Mouse (Mus musculus): ENCODE data around the gene Prnd. TPM values are rescaled to one million over a fixed set of nuclear protein-coding genes. Genes with fewer than 3 reads are reported as not detected.

Prnd gene
- total and polyA plus RNA-seq, 3 experiments, result 0.76 to 11.4 (median 5.6) TPM

- dilution Hi-C loops (cut with MboI; ENCODE audit: extremely low pct_ligation_motif_present, extremely low pct_unique_long_range_greater_than_20kb, low sequenced_read_pairs), result no loop called here
- Histone ChIP-seq H3K9me3 (replicated peaks; ENCODE audit: low read length) (peaks cover 6% of the 10 kb centered on the region), H3K9ac (ENCODE audit: insufficient read depth, low read depth) (no peak overlapping the region), H3K27ac (ENCODE audit: insufficient read depth, low read depth) (no peak overlapping the region), H3K4me3 (replicated peaks in 1 of 3; ENCODE audit: low read depth in 2 of 3, low read length in 2 of 3, poor library complexity in 1 of 3) (no peak overlapping the region), H3K27me3 (replicated peaks) (no peaks in the 10 kb centered on the region), H3K36me3 (replicated peaks in 1 of 2; ENCODE audit: control insufficient read depth in 1 of 2, insufficient read depth in 1 of 2, low read length in 1 of 2) (peaks cover 0 to under 1% of the 10 kb centered on the region in 2 experiments), H3K4me1 (ENCODE audit: control insufficient read depth in 1 of 2, insufficient read depth in 2 of 2) (no peaks in the 10 kb centered on the region), H3K79me2 (replicated peaks; ENCODE audit: control insufficient read depth, extremely low read depth, insufficient read depth, poor library complexity, severe bottlenecking) (no peaks in the 10 kb centered on the region), H3K4me2 (ENCODE audit: insufficient read depth, low read depth, poor library complexity, severe bottlenecking) (no peak overlapping the region)
- DNase-seq (ENCODE audit: extremely low read depth), result no peak
- TF ChIP-seq E2F4 (IDR thresholded peaks at IDR 0.05; ENCODE audit: insufficient replicate concordance, low read depth, low read length) (no peak), HCFC1 (IDR thresholded peaks at IDR 0.05; ENCODE audit: low read depth, low read length) (no peak), BHLHE40 (IDR thresholded peaks at IDR 0.05; ENCODE audit: low read depth, low read length) (no peak), MXI1 (IDR thresholded peaks at IDR 0.05; ENCODE audit: low read depth, low read length) (no peak), MYC (IDR thresholded peaks at IDR 0.05; ENCODE audit: low read depth, low read length) (no peak), CHD2 (IDR thresholded peaks at IDR 0.05; ENCODE audit: low read length) (no peak), ZKSCAN1 (IDR thresholded peaks at IDR 0.05; ENCODE audit: borderline replicate concordance, low read depth, low read length) (no peak), CHD1 (IDR thresholded peaks at IDR 0.05; ENCODE audit: low read depth, low read length) (no peak)
- in situ Hi-C loops (cut with MboI; ENCODE audit: low pct_ligation_motif_present, low pct_unique_long_range_greater_than_20kb, low sequenced_read_pairs), result loop anchor here (25.0 kb wide), 1 partner anchor 526 kb away; no protein-coding TSS in a partner anchor
Measured at GRCm38 (mm10) chr2:131961671-131962070, 11.0 kb downstream of the Prnd start.

GRCm38 (mm10) chr2:131970597-131970996 is 19.9 kb downstream of the Prnd start:
- H3K36me3 ChIP-seq (replicated peaks in 1 of 2; ENCODE audit: control insufficient read depth in 1 of 2, insufficient read depth in 1 of 2, low read length in 1 of 2), result no peaks in the 10 kb centered on the region
- in situ Hi-C loops (cut with MboI; ENCODE audit: low pct_ligation_motif_present, low pct_unique_long_range_greater_than_20kb, low sequenced_read_pairs) (loop anchor here (25.0 kb wide), 1 partner anchor 517 kb away; no protein-coding TSS in a partner anchor), dilution Hi-C loops (cut with MboI; ENCODE audit: extremely low pct_ligation_motif_present, extremely low pct_unique_long_range_greater_than_20kb, low sequenced_read_pairs) (no loop called here)
- H3K27ac ChIP-seq (ENCODE audit: insufficient read depth, low read depth), result no peak overlapping the region
- H3K27me3 ChIP-seq (replicated peaks), result no peaks in the 10 kb centered on the region
- peaks cover 0 to 8% of the 10 kb centered on the region in 2 experiments; a peak in 1 of 4 replicates for H3K4me1 ChIP-seq (ENCODE audit: control insufficient read depth in 1 of 2, insufficient read depth in 2 of 2)
- no peaks in the 10 kb centered on the region for H3K9me3 ChIP-seq (replicated peaks; ENCODE audit: low read length)
- H3K4me2 ChIP-seq (ENCODE audit: insufficient read depth, low read depth, poor library complexity, severe bottlenecking), result no peak overlapping the region
- TF ChIP-seq GABPA (IDR thresholded peaks at IDR 0.05; ENCODE audit: insufficient replicate concordance, low read depth, low read length) (no peak), UBTF (IDR thresholded peaks at IDR 0.05; ENCODE audit: low read depth, low read length) (no peak), USF2 (conservative IDR thresholded peaks at IDR 0.05; ENCODE audit: low read depth, low read length) (no peak), HCFC1 (IDR thresholded peaks at IDR 0.05; ENCODE audit: low read depth, low read length) (no peak), TCF12 (IDR thresholded peaks at IDR 0.05; ENCODE audit: low read depth, low read length) (no peak), EP300 (IDR thresholded peaks at IDR 0.05; ENCODE audit: low read length) (no peak), TBP (conservative IDR thresholded peaks at IDR 0.05; ENCODE audit: low read depth, low read length) (no peak), ZNF384 (IDR thresholded peaks at IDR 0.05; ENCODE audit: low read depth, low read length) (no peak), MAFK (IDR thresholded peaks at IDR 0.05; ENCODE audit: insufficient replicate concordance, low read length) (no peak), JUND (conservative IDR thresholded peaks at IDR 0.05; ENCODE audit: low read depth, low read length) (no peak), NRF1 (IDR thresholded peaks at IDR 0.05; ENCODE audit: low read depth, low read length) (no peak), ELF1 (IDR thresholded peaks at IDR 0.05; ENCODE audit: low read depth, low read length) (no peak), SIN3A (IDR thresholded peaks at IDR 0.05; ENCODE audit: low read length) (no peak), IRF4 (IDR thresholded peaks at IDR 0.05; ENCODE audit: low read depth, low read length) (no peak), SMC3 (IDR thresholded peaks at IDR 0.05; ENCODE audit: low read depth, low read length) (no peak)
- H3K4me3 ChIP-seq (replicated peaks in 1 of 3; ENCODE audit: low read depth in 2 of 3, low read length in 2 of 3, poor library complexity in 1 of 3), result no peak overlapping the region
- DNase-seq (ENCODE audit: extremely low read depth), result no peak
- H3K9ac ChIP-seq (ENCODE audit: insufficient read depth, low read depth), result no peak overlapping the region
- no peaks in the 10 kb centered on the region for H3K79me2 ChIP-seq (replicated peaks; ENCODE audit: control insufficient read depth, extremely low read depth, insufficient read depth, poor library complexity, severe bottlenecking)

Data from CH12.LX (cell line).